Mouse (Mus musculus) kidney, adult 2 months (tissue): ENCODE data around the gene Rsrc2.

Experiments used
- CTCF ChIP-seq: fragments of 200-500 bp; conservative IDR thresholded peaks from 2 replicates; pipeline ENCODE4 v1.5.1; 2011; ENCODE audit warnings: low read depth, mild to moderate bottlenecking, control low read depth, low read length, moderate library complexity, mixed read lengths; ENCODE audit not compliant: insufficient read depth, insufficient read length
- POLR2A ChIP-seq: fragments of 200-500 bp; IDR thresholded peaks from one replicate; pipeline ENCODE4 v1.6.1; 2011; ENCODE audit warnings: low read depth, low read length, control low read depth

- TF ChIP-seq CTCF (no peak), POLR2A (no peak)
Measured at GRCm38 (mm10) chr5:123765506-123765905, 16.3 kb upstream of the Rsrc2 start.
